13 mouse cellular contexts compared by ENCODE assay signal in the genomic region with DNA sequence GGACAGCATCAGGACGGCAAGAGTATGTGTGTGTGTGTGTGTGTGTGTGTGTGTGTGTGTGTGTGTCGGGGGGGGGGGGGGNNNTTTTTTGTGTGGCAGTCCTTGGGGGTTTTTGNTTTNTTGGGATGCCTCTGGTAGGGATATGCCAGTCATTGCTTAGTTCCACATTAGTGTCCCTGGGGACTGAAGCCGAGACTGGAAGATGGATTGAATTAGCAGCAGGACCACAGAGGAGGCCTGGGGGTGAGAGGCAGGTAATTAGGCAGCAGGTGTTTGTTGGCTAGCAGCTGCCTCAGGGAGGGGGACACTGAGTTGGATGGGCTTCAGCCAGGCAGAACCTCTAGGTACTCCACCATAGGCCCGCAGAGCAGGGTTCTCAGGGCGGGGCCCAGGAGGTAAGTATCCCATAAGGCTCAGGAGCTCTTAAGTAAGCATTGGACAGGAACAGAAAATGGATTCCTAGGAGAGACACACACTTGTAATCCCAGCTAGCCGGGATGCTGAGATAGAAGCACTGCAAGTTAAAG. TPM values are rescaled to one million over a fixed set of nuclear protein-coding genes. Genes with fewer than 3 reads are reported as not detected.
"Had no signal": no experiment of that assay in that cellular context is flagged by ENCODE, and none has a peak within 500 bp of the region (broad histone marks: within the 10 kb centered on the region; RNA-seq: fewer than 3 reads in every experiment).

No protein-coding gene starts in this region.

- H3K9me3 ChIP-seq: kidney, embryonic 15.5 days; limb, embryonic 13.5 days; midbrain, embryonic 15.5 days had no signal

- H3K36me3 ChIP-seq: kidney, embryonic 15.5 days; limb, embryonic 13.5 days; midbrain, embryonic 15.5 days had no signal

- ATAC-seq: midbrain, embryonic 15.5 days had no signal

- DNase-seq: kidney, adult 2 months; kidney, postnatal 14 days; layer of hippocampus, postnatal 36 days; left cerebral cortex, postnatal 4 days; lung, adult 18-20 months; right cerebral cortex, adult 18-20 months; right cerebral cortex, postnatal 25 days; thymus, postnatal 36 days had no signal

- H3K4me3 ChIP-seq: kidney, embryonic 15.5 days; limb, embryonic 13.5 days; midbrain, embryonic 15.5 days had no signal

- H3K27me3 ChIP-seq: kidney, embryonic 15.5 days; limb, embryonic 13.5 days; midbrain, embryonic 15.5 days had no signal

- H3K9ac ChIP-seq: kidney, embryonic 15.5 days; limb, embryonic 13.5 days; liver, embryonic 14.5 days; midbrain, embryonic 15.5 days had no signal

- H3K27ac ChIP-seq: kidney, embryonic 15.5 days; limb, embryonic 13.5 days; liver, embryonic 14.5 days had no signal

- H3K4me2 ChIP-seq: kidney, embryonic 15.5 days; limb, embryonic 13.5 days; midbrain, embryonic 15.5 days had no signal

RNA-seq across cellular contexts. Expression of a gene that starts 18.0 kb away (rescaled TPM):
- total RNA-seq: liver, adult 2 months had no signal
- polyA plus RNA-seq: liver, adult 2 months had no signal
